Mouse (Mus musculus) limb, embryonic 10.5 days (tissue): Measurements from ENCODE around the gene Ccdc117. TPM values are rescaled to one million over a fixed set of nuclear protein-coding genes. Genes with fewer than 3 reads are reported as not detected.

Source experiments
- DNase-seq: peaks from one replicate; pipeline ENCODE4 v3.0.0-alpha.2; 2017; ENCODE audit warnings: low spot score
- H3K27ac ChIP-seq: fragments of 300-500 bp; sonication (generic); 2 replicates; pipeline ENCODE4 v1.5.1; 2016; ENCODE audit warnings: mild to moderate bottlenecking
- H3K27me3 ChIP-seq: fragments of 300-500 bp; sonication (generic); 2 replicates; pipeline ENCODE4 v1.6.1; 2016; ENCODE audit warnings: low read depth, mild to moderate bottlenecking; ENCODE audit not compliant: poor library complexity, severe bottlenecking
- H3K36me3 ChIP-seq: fragments of 300-500 bp; sonication (generic); 2 replicates; pipeline ENCODE4 v1.6.1; 2016; ENCODE audit warnings: mild to moderate bottlenecking, moderate library complexity
- H3K4me1 ChIP-seq: fragments of 300-500 bp; sonication (generic); 2 replicates; pipeline ENCODE4 v1.6.1; 2016
- H3K4me3 ChIP-seq: fragments of 300-500 bp; sonication (generic); 2 replicates; pipeline ENCODE4 v1.5.1; 2016; ENCODE audit warnings: mild to moderate bottlenecking, moderate library complexity
- H3K9me3 ChIP-seq: fragments of 300-500 bp; sonication (generic); replicated peaks from 2 replicates; pipeline ENCODE4 v1.6.1; 2016; ENCODE audit warnings: mild to moderate bottlenecking
- WGBS: fragments of 180-500 bp; shearing (Covaris S2); methylation state at CpG from one replicate; pipeline ENCODE4 v1.1.7; 2016; 5-methylcytosine and 5-hydroxymethylcytosine counted together
- polyA plus RNA-seq: library from polyadenylated mRNA; unstranded; fragments of >200 nt; fragmentation: Nextera tagmentation; extraction: Ambion mirVana; gene quantifications from 2 replicates; pipeline ENCODE4 v1.2.1, GENCODE M21; 2016

The Ccdc117 gene
- polyA plus RNA-seq, 1 experiment from 2014 or later: 31.8 TPM

DNA sequence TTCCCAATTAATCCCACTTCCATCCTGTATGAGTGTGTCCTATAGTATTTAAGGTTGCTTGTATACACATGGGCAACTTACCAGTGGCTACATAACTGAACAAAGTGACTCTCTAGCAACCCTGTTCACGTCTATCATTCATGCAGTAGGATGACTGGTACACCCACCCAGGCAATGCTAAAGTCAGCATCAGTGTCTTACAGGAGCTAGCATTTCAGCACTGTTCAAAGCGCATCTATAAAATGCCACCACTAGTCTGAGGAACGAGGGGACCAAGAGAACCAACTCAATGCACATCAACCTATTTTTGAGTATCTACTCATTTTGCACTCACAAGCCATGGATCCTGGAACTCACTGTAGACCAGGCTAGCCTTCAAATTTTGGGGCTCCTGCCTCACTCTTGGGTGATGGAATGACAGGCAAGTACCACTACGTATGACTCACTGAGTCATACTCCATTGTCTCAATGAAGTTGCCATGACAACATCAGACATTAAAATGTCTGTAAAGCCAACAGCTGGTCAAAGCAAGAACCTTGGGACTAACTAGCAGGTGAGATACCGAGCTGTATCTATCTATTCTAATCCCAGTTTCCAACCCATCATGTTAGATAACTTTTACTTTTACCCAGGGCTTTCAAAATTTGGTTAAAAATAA, 14.0 kb downstream of the Ccdc117 start:
- peaks cover 1% of the 10 kb centered on the region for H3K4me1 ChIP-seq
- H3K36me3 ChIP-seq: peaks cover 100% of the 10 kb centered on the region
- no peak overlapping the region for H3K4me3 ChIP-seq
- no peak overlapping the region for H3K27ac ChIP-seq
- H3K9me3 ChIP-seq: no peaks in the 10 kb centered on the region
- no peak for DNase-seq
- WGBS: 91% methylated on average over 5 of the region's 5 CpGs
- H3K27me3 ChIP-seq: no peaks in the 10 kb centered on the region

DNA sequence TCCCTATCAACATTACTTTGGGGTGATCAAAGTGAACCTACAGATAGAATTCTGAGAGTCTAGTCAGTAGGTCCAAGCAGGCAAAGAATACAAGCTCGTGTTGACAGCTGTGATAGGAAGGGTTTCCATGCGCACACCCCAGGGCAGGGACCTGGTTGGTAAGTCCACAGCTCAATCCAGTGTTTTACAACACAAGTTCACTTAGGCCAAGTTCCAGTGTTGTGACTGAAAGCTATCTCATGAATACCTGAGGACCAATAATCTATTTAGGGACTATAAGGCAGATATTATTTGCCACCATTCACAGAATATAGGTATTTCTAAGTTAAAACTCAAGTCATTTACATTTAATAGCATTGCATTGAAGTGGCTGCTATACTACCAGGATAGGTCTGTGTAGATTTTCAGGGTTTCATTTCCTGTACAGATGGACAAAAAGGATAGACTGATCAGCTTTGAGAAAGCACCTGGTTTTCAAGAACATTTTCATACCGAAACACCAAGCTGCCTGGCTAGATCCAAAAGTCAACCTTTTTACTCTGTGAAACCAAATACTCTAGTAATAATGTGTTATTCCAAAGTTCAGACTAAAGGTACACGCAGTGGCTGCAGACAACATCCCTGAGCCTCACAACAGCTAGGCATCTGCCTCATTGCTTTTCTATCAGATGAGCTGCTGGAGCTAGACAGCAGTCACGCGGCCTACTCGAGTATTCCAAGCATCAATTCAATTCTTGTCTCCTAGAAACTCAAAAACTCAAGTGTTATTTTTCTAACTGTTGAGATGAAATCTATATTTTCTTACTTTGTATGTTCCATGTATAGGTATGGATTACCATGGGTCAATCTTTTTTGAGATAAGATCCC, 15.2 kb downstream of the Ccdc117 start:
- peaks cover 99% of the 10 kb centered on the region for H3K36me3 ChIP-seq
- DNase-seq: no peak
- peaks cover 11% of the 10 kb centered on the region for H3K4me1 ChIP-seq
- no peak overlapping the region for H3K4me3 ChIP-seq
- H3K27ac ChIP-seq: no peak overlapping the region
- H3K27me3 ChIP-seq: no peaks in the 10 kb centered on the region
- H3K9me3 ChIP-seq: no peaks in the 10 kb centered on the region
- WGBS: 93% methylated on average over 7 of the region's 7 CpGs

DNA sequence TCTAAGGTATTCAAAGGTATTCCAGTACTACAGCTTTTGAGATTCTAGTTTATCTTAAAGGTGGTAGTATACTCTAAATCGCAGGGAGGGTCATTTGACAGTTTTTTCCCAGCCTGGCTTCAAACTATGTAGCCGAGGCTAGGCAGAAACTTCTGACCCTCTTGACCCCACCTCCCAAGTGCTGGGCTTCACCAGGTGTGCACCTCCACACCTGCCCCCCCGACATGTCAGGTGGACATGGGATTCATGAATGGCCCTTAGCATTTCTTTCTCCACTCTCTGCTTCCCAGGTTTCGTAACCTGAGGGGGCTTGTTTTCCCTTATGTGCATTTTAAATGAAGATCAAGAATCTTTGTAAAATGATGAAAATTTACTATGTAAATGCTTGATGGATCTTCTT, 16.6 kb downstream of the Ccdc117 start:
- Histone ChIP-seq H3K27ac (no peak overlapping the region), H3K27me3 (no peaks in the 10 kb centered on the region), H3K9me3 (no peaks in the 10 kb centered on the region), H3K36me3 (peaks cover 85% of the 10 kb centered on the region), H3K4me3 (no peak overlapping the region), H3K4me1 (peaks cover 13% of the 10 kb centered on the region)
- DNase-seq: no peak
- WGBS: 92% methylated on average over 4 of the region's 4 CpGs

DNA sequence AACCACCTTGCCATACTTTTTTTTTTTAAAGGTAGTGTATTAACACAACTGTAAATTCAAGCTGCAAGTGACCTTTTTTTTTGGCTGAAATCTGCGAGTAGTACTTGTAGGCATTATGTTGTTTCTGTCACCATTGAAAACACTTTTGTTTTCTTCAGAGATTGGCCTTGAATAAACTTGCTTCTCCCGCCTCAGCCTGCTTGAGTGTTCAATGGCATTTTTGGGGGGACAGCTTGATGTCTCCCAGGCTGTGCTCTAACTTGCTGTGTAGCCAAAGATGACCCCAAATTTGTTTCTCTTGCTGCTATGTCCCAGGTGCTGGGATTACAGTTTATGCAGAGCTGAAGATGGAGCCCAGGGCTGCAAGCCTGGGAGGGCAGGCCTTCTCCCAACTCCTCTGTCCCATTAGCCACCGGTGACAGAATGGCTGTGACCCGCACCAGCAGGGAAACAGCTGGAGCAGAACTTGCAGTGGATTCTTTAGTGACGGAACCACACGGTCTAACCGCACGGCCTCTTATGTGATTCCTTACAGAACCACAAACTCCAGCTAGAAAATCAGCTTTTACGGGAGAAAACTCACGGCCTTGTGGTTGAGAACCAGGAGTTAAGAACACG, 19.1 kb downstream of the Ccdc117 start:
- peaks cover 24% of the 10 kb centered on the region for H3K4me1 ChIP-seq
- no peaks in the 10 kb centered on the region for H3K27me3 ChIP-seq
- no peak for DNase-seq
- no peak overlapping the region for H3K27ac ChIP-seq
- WGBS: 95% methylated on average over 11 of the region's 11 CpGs
- H3K4me3 ChIP-seq: peak overlapping the region; percentile 97
- H3K36me3 ChIP-seq: peaks cover 60% of the 10 kb centered on the region
- H3K9me3 ChIP-seq: no peaks in the 10 kb centered on the region

DNA sequence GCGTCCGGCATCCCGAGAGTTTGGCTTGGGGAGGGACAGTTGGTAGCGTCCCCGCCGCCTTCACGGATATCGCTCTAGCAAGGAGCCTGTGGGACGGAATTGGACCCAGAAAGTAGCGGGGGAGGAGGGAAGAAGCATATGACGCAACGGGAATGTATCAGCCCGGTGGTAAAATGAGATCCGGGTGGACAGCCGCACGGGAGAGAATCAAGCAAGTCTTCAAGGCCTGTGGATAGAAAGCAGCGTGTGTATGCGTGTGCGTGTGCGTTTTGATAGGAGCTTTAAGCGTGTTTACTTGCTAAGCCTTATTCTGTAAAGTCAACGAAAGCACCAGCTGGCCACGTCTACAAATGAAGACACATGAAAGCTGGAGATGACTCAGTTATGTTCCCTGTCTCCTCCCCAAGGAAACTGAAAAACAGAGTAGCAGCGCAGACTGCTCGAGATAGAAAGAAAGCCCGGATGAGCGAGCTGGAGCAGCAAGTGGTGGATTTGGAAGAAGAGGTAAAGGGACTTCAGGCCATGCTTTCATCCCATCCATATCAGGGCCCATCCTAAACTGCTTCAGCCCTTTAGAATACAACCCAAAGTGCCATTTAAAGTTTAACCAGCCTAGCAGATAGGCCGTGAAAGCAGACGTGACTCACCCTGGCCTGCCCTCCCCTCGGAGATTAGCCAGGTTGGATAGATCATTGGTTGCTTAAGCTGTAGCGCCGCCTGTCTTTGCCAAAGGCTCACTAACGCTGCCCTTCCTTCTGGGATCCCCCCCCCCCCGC, 20.3 kb downstream of the Ccdc117 start:
- DNase-seq: peak; percentile 62
- Histone ChIP-seq H3K9me3 (no peaks in the 10 kb centered on the region), H3K4me3 (peak overlapping the region; percentile 97), H3K27ac (peak overlapping the region; percentile 99), H3K36me3 (peaks cover 48% of the 10 kb centered on the region), H3K27me3 (no peaks in the 10 kb centered on the region), H3K4me1 (peaks cover 24% of the 10 kb centered on the region)
- WGBS: under 1% methylated on average over 34 of the region's 34 CpGs

DNA sequence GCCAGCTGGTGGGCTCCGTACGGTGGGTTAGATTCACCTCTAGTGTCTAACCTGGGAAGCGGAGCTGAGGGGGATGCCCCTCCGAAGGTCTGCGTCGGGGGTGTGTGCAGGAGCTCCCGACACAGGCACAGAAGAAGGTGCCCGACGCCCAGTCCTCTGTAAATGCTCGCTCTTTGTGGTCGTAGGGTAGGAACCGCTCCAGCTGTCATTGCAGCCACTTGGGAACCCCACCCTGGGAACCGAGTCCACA, 20.8 kb downstream of the Ccdc117 start:
- WGBS: 1% methylated on average over 13 of the region's 13 CpGs

DNA sequence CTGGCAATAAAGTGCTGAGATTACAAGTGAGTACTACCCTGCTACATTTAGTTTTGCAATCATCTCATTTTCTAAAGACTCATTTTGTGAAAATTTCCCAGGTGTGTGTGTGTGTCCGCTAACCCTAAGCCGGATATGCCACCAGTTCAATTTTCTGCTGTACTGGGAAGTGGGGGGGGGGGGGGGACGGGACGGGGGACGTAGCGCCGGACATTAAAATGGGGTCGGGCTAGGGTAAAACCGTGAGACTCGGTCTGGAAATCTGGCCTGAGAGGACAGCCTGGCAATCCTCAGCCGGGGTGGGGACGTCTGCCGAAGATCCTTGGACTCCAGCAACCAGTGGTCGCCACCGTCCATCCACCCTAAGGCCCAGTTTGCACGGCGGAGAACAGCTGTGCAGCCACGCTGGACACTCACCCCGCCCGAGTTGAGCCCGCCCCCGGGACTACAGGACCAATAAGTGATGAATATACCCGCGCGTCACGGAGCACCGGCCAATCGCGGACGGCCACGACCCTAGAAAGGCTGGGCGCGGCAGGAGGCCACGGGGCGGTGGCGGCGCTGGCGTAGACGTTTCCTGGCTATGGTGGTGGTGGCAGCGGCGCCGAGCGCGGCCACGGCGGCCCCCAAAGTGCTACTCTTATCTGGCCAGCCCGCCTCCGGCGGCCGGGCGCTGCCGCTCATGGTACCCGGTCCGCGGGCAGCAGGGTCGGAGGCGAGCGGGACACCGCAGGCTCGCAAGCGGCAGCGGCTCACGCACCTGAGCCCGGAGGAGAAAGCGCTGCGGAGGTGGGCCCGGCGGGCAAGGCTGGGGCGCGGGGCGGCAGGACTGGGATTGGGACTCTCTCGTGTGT, 21.3 kb downstream of the Ccdc117 start, which contains the start of gene Xbp1:
Gene Xbp1, plus strand, starts transcription at position 248 of the 854 bp plus-strand sequence.
- DNase-seq: peak; percentile 99
- Histone ChIP-seq H3K27ac (peak within 1 kb of the TSS; percentile 99), H3K36me3 (peaks cover 37% of the 10 kb centered on the region), H3K27me3 (no peaks in the 10 kb centered on the region), H3K9me3 (no peaks in the 10 kb centered on the region), H3K4me3 (peak within 1 kb of the TSS; percentile 97), H3K4me1 (peaks cover 24% of the 10 kb centered on the region)
- under 1% methylated on average over 72 of the region's 72 CpGs for WGBS

More for the DNA sequence above, 20.8 kb downstream of the Ccdc117 start:
- H3K27ac ChIP-seq: peak overlapping the region; percentile 99
- no peak for DNase-seq
- H3K4me1 ChIP-seq: peaks cover 24% of the 10 kb centered on the region
- H3K36me3 ChIP-seq: peaks cover 43% of the 10 kb centered on the region
- no peaks in the 10 kb centered on the region for H3K27me3 ChIP-seq
- peak overlapping the region; percentile 97 for H3K4me3 ChIP-seq
- no peaks in the 10 kb centered on the region for H3K9me3 ChIP-seq

DNA sequence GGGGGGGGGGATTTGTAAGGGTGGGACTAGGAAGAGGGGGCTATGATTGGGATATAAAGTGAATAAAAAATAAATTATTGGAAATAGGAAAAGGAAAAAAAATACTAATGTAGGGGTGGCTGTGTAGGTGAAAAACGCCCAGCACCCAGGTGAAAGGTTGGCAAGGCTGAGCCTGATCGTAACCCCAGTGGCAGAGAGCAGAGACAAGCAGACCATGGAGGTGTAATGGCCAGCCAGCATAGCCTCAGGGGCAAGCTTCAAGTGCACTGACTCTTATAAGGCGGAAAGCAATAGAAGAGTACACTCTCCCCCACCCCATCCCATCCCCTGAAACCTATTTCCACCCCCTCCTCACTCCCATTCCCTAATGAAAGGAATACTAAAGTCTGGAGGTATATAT, 22.3 kb downstream of the Ccdc117 start:
- DNase-seq: no peak
- Histone ChIP-seq H3K27me3 (no peaks in the 10 kb centered on the region), H3K4me1 (peaks cover 24% of the 10 kb centered on the region), H3K27ac (peak overlapping the region; percentile 99), H3K36me3 (peaks cover 28% of the 10 kb centered on the region), H3K9me3 (no peaks in the 10 kb centered on the region), H3K4me3 (peak overlapping the region; percentile 97; the same call in 1 of the 2 replicates)
- WGBS: 83% methylated on average over 3 of the region's 3 CpGs

DNA sequence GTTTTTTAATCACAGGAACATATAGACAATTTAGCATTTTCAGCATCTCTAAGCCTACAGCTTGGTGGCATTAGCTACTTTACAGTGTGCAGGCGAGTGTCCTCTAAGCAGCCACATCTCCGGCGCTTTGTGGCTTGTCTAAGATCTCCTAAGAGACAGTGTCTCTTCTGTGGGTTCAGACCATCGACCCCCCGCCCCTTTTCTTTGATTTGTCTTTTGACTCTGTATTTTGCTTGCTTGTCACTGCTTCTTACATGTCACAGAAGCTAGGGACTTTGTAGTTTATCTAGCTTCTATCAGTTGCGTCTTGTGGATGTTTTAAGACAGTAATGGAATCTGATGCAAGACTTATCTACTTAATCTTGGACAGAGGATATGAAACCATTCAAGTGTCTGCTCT, 24.6 kb downstream of the Ccdc117 start:
- WGBS: 86% methylated on average over 6 of the region's 6 CpGs
- DNase-seq: no peak

DNA sequence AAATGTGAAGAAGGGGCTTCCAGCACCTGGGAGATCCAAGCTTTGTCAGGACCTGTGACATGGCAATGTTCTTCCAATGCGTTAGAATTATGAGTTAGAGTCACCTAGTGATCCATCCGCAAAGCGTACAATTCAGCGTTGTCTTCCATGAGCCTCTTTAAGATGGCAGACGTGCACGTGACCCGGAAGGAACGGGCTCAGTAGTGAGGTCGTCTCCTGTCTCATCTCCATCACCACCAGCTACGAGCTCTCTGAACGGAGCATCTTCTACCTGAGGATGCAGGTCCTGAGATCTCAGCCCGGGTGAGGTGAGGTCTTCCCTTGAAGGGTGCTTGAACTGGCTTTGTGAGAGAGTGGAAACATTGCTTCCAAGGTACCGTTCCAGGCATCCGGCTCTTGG, 25.4 kb downstream of the Ccdc117 start:
- DNase-seq: no peak
- no peak overlapping the region for H3K27ac ChIP-seq

More for the DNA sequence above, 24.6 kb downstream of the Ccdc117 start:
- no peak overlapping the region for H3K4me3 ChIP-seq
- H3K27me3 ChIP-seq: no peaks in the 10 kb centered on the region
- peaks cover 18% of the 10 kb centered on the region for H3K4me1 ChIP-seq
- no peak overlapping the region for H3K27ac ChIP-seq
- H3K36me3 ChIP-seq: peaks cover 4% of the 10 kb centered on the region
- no peaks in the 10 kb centered on the region for H3K9me3 ChIP-seq

DNA sequence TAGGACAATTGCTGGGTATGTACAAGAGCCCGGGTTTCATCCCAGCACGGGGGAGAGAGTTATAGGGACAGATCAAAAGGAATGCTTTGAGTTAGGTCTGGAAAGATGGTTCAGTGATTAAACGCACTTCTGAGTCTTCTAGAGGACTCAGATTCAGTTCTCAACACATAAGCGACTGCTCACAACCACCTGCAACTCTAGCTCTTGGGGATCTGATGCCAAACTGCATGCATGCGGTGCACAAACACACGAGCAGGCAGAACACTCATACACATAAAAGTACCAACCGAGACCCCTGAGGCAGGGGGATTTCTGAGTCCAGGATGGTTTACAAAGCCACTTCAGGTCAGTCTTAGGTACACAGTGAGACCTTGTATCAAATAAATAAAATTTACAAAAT, 25.8 kb downstream of the Ccdc117 start:
- Histone ChIP-seq H3K4me3 (no peak overlapping the region), H3K36me3 (no peaks in the 10 kb centered on the region), H3K27me3 (no peaks in the 10 kb centered on the region), H3K4me1 (peaks cover 11% of the 10 kb centered on the region), H3K27ac (no peak overlapping the region), H3K9me3 (no peaks in the 10 kb centered on the region)
- 85% methylated on average over 7 of the region's 7 CpGs for WGBS
- DNase-seq: no peak

More for the DNA sequence above, 25.4 kb downstream of the Ccdc117 start:
- peaks cover 11% of the 10 kb centered on the region for H3K4me1 ChIP-seq
- WGBS: 94% methylated on average over 14 of the region's 14 CpGs
- H3K9me3 ChIP-seq: no peaks in the 10 kb centered on the region
- no peaks in the 10 kb centered on the region for H3K27me3 ChIP-seq
- H3K36me3 ChIP-seq: no peaks in the 10 kb centered on the region
- H3K4me3 ChIP-seq: no peak overlapping the region

DNA sequence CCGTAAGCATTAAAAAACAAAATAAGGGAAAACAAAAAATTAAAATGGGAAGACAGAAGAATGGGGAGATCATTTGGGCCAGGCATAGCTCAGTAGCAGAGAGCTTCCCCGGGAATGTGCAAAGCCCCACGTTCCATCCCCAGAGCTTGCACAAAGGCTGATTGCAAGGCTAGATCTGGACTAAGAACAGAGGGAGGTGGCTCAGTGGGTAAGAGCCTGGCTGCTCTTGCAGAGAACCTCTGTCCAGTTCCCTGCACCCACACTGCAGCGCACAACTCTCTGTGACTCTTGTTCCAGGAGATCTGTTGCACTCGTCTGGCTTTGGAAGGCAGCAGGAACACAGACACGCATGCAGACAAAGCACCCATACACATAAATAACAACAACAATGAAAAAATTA, 26.3 kb downstream of the Ccdc117 start:
- no peaks in the 10 kb centered on the region for H3K36me3 ChIP-seq
- peaks cover 11% of the 10 kb centered on the region for H3K4me1 ChIP-seq
- H3K4me3 ChIP-seq: no peak overlapping the region
- WGBS: 87% methylated on average over 6 of the region's 6 CpGs
- no peaks in the 10 kb centered on the region for H3K9me3 ChIP-seq
- H3K27me3 ChIP-seq: no peaks in the 10 kb centered on the region
- DNase-seq: no peak
- no peak overlapping the region for H3K27ac ChIP-seq
